Mouse (Mus musculus) forebrain, embryonic 16.5 days (tissue): ENCODE results near the gene Cdkl1. TPM values are rescaled to one million over a fixed set of nuclear protein-coding genes. Genes with fewer than 3 reads are reported as not detected.

Experiments
- ATAC-seq: fragments of 200-750 bp; cut with Nextera tagmentation; 2 replicates; pipeline ENCODE4 v1.8.0; 2017; ENCODE audit warnings: mild to moderate bottlenecking, moderate library complexity
- H3K27ac ChIP-seq: fragments of 300-500 bp; sonication (generic); 2 replicates; pipeline ENCODE4 v1.5.1; 2014; ENCODE audit warnings: low read length, control low read depth
- H3K27me3 ChIP-seq: fragments of 300-500 bp; sonication (generic); replicated peaks from 2 replicates; pipeline ENCODE4 v1.6.1; 2014; ENCODE audit warnings: low read length; ENCODE audit not compliant: control insufficient read depth, insufficient read depth
- H3K36me3 ChIP-seq: fragments of 300-500 bp; sonication (generic); 2 replicates; pipeline ENCODE4 v1.6.1; 2014; ENCODE audit not compliant: control insufficient read depth, insufficient read depth
- H3K4me1 ChIP-seq: fragments of 300-500 bp; sonication (generic); replicated peaks from 2 replicates; pipeline ENCODE4 v1.6.1; 2014; ENCODE audit warnings: low read length; ENCODE audit not compliant: control insufficient read depth, insufficient read depth
- H3K4me2 ChIP-seq: fragments of 300-500 bp; sonication (generic); 2 replicates; pipeline ENCODE4 v1.6.1; 2014; ENCODE audit warnings: mild to moderate bottlenecking, low read length, control low read depth
- H3K4me3 ChIP-seq: fragments of 300-500 bp; sonication (generic); replicated peaks from 2 replicates; pipeline ENCODE4 v1.5.1; 2014; ENCODE audit warnings: mild to moderate bottlenecking, low read length, control low read depth
- H3K9ac ChIP-seq: fragments of 300-500 bp; sonication (generic); replicated peaks from 2 replicates; pipeline ENCODE4 v1.6.1; 2014; ENCODE audit warnings: low read depth, low read length, control low read depth
- H3K9me3 ChIP-seq: fragments of 300-500 bp; sonication (generic); 2 replicates; pipeline ENCODE4 v1.6.1; 2016; ENCODE audit warnings: low read length; ENCODE audit not compliant: control insufficient read depth
- WGBS: fragments of 180-500 bp; shearing (Covaris S2); extraction: QIAGEN DNeasy Blood & Tissue Kit; methylation state at CpG from one replicate; pipeline ENCODE4 v1.1.7; 2014; 5-methylcytosine and 5-hydroxymethylcytosine counted together
- polyA plus RNA-seq: library from polyadenylated mRNA; unstranded; fragments of >200 nt; fragmentation: Nextera tagmentation; extraction: Ambion mirVana; gene quantifications from 2 replicates; pipeline ENCODE4 v1.2.1, GENCODE M21; 2015

Cdkl1 gene
- polyA plus RNA-seq, 1 experiment from 2014 or later = 6.9 TPM

- H3K4me3 ChIP-seq = no peak overlapping the region
- H3K4me1 ChIP-seq = peaks cover 20% of the 10 kb centered on the region
- H3K27ac ChIP-seq = no peak overlapping the region
- H3K9ac ChIP-seq = no peak overlapping the region
- no peak overlapping the region for H3K4me2 ChIP-seq
- ATAC-seq = no peak
- H3K9me3 ChIP-seq = no peaks in the 10 kb centered on the region
- 52% methylated on average over 6 of the region's 7 CpGs for WGBS
- H3K27me3 ChIP-seq = no peaks in the 10 kb centered on the region
- no peaks in the 10 kb centered on the region for H3K36me3 ChIP-seq
Observed at GRCm38 (mm10) chr12:69759267-69759885, 31.7 kb downstream of the Cdkl1 start.

GRCm38 (mm10) chr12:69758221-69759185 is 32.6 kb downstream of the Cdkl1 start:
- no peaks in the 10 kb centered on the region for H3K27me3 ChIP-seq
- H3K4me2 ChIP-seq = peak overlapping the region; percentile 51
- H3K27ac ChIP-seq = no peak overlapping the region
- H3K4me3 ChIP-seq = peak overlapping the region; percentile 18; the same call in 1 of the 2 replicates
- ATAC-seq = peak; percentile 19; the same call in 1 of the 2 replicates
- no peaks in the 10 kb centered on the region for H3K36me3 ChIP-seq
- H3K9me3 ChIP-seq = no peaks in the 10 kb centered on the region
- H3K9ac ChIP-seq = 0 out of 2 replicates have a peak overlapping the region, but pooled peaks have one; percentile 22
- WGBS = 13% methylated on average over 22 of the region's 22 CpGs
- H3K4me1 ChIP-seq = peaks cover 20% of the 10 kb centered on the region

- H3K27me3 ChIP-seq = no peaks in the 10 kb centered on the region
- no peaks in the 10 kb centered on the region for H3K36me3 ChIP-seq
- peak overlapping the region; percentile 31; the same call in 1 of the 2 replicates for H3K9ac ChIP-seq
- H3K4me1 ChIP-seq = peaks cover 20% of the 10 kb centered on the region
- H3K4me2 ChIP-seq = peak overlapping the region; percentile 51
- H3K9me3 ChIP-seq = no peaks in the 10 kb centered on the region
- no peak overlapping the region for H3K27ac ChIP-seq
- WGBS = 11% methylated on average over 22 of the region's 22 CpGs
- H3K4me3 ChIP-seq = no peak overlapping the region; the same call in 1 of the 2 replicates
- peak; percentile 90 for ATAC-seq
Observed at GRCm38 (mm10) chr12:69757418-69758141, 33.5 kb downstream of the Cdkl1 start.

GRCm38 (mm10) chr12:69756015-69756414 is 35.1 kb downstream of the Cdkl1 start:
- Histone ChIP-seq H3K4me3 (no peak overlapping the region), H3K36me3 (no peaks in the 10 kb centered on the region), H3K27me3 (no peaks in the 10 kb centered on the region), H3K4me2 (no peak overlapping the region), H3K4me1 (peaks cover 17% of the 10 kb centered on the region), H3K9ac (no peak overlapping the region), H3K27ac (no peak overlapping the region), H3K9me3 (no peaks in the 10 kb centered on the region)
- ATAC-seq = no peak
- WGBS = 75% methylated on average over 5 of the region's 5 CpGs

- Histone ChIP-seq H3K4me2 (no peak overlapping the region), H3K27me3 (no peaks in the 10 kb centered on the region), H3K4me1 (peaks cover 16% of the 10 kb centered on the region), H3K4me3 (no peak overlapping the region), H3K36me3 (no peaks in the 10 kb centered on the region), H3K27ac (no peak overlapping the region), H3K9me3 (no peaks in the 10 kb centered on the region), H3K9ac (no peak overlapping the region)
- ATAC-seq = no peak
- WGBS = 84% methylated on average over 5 of the region's 5 CpGs
Observed at GRCm38 (mm10) chr12:69753936-69754335, 37.1 kb downstream of the Cdkl1 start.

- H3K27ac ChIP-seq = no peak overlapping the region
- no peaks in the 10 kb centered on the region; the same call in 1 of the 2 replicates for H3K4me1 ChIP-seq
- H3K9me3 ChIP-seq = no peaks in the 10 kb centered on the region
- 52% methylated on average over 10 of the region's 10 CpGs for WGBS
- H3K36me3 ChIP-seq = no peaks in the 10 kb centered on the region
- no peaks in the 10 kb centered on the region for H3K27me3 ChIP-seq
- H3K4me3 ChIP-seq = no peak overlapping the region
- ATAC-seq = no peak
- no peak overlapping the region for H3K4me2 ChIP-seq
- no peak overlapping the region for H3K9ac ChIP-seq
Observed at GRCm38 (mm10) chr12:69751864-69752341, 39.2 kb downstream of the Cdkl1 start.

- 88% methylated on average over 5 of the region's 5 CpGs for WGBS
- H3K9ac ChIP-seq = no peak overlapping the region
Observed at GRCm38 (mm10) chr12:69744138-69744537, 46.9 kb downstream of the Cdkl1 start.

GRCm38 (mm10) chr12:69741965-69742364 is 49.1 kb downstream of the Cdkl1 start:
- H3K36me3 ChIP-seq = no peaks in the 10 kb centered on the region
- H3K27ac ChIP-seq = no peak overlapping the region
- H3K9me3 ChIP-seq = no peaks in the 10 kb centered on the region
- no peak overlapping the region for H3K9ac ChIP-seq
- 87% methylated on average over 5 of the region's 5 CpGs for WGBS
- no peak overlapping the region for H3K4me2 ChIP-seq
- no peaks in the 10 kb centered on the region for H3K27me3 ChIP-seq
- no peak for ATAC-seq
- H3K4me1 ChIP-seq = no peaks in the 10 kb centered on the region
- no peak overlapping the region for H3K4me3 ChIP-seq

More at GRCm38 (mm10) chr12:69744138-69744537, 46.9 kb downstream of the Cdkl1 start:
- ATAC-seq = no peak
- Histone ChIP-seq H3K27ac (no peak overlapping the region), H3K27me3 (no peaks in the 10 kb centered on the region), H3K4me3 (no peak overlapping the region), H3K9me3 (no peaks in the 10 kb centered on the region), H3K4me2 (no peak overlapping the region), H3K4me1 (no peaks in the 10 kb centered on the region), H3K36me3 (no peaks in the 10 kb centered on the region)

GRCm38 (mm10) chr12:69733923-69734322 is 57.1 kb downstream of the Cdkl1 start:
- no peak overlapping the region for H3K27ac ChIP-seq
- no peaks in the 10 kb centered on the region for H3K4me1 ChIP-seq
- no peaks in the 10 kb centered on the region for H3K36me3 ChIP-seq
- no peaks in the 10 kb centered on the region for H3K27me3 ChIP-seq
- H3K4me2 ChIP-seq = no peak overlapping the region
- WGBS = 81% methylated on average over 3 of the region's 3 CpGs
- no peak for ATAC-seq
- no peaks in the 10 kb centered on the region for H3K9me3 ChIP-seq
- H3K4me3 ChIP-seq = no peak overlapping the region
- no peak overlapping the region for H3K9ac ChIP-seq
